Mouse (Mus musculus): ENCODE measurements around the gene Ankrd39. TPM values are rescaled to one million over a fixed set of nuclear protein-coding genes. Genes with fewer than 3 reads are reported as not detected.

Gene Ankrd39
- total RNA-seq, 1 experiment from 2014 or later = 4.9 TPM

- no peak for ATAC-seq (replicated peaks; ENCODE audit: insufficient number of reproducible peaks, low FRiP score, low TSS enrichment, poor library complexity, severe bottlenecking)
Measured at GRCm38 (mm10) chr1:36574196-36574955, 27.1 kb upstream of the Ankrd39 start.

GRCm38 (mm10) chr1:36573524-36573923, 26.3 kb upstream of the Ankrd39 start:
- ATAC-seq (replicated peaks; ENCODE audit: insufficient number of reproducible peaks, low FRiP score, low TSS enrichment, poor library complexity, severe bottlenecking) = no peak

- ATAC-seq (replicated peaks; ENCODE audit: insufficient number of reproducible peaks, low FRiP score, low TSS enrichment, poor library complexity, severe bottlenecking) = no peak
Measured at GRCm38 (mm10) chr1:36572709-36573108, 25.5 kb upstream of the Ankrd39 start.

- no peak for ATAC-seq (replicated peaks; ENCODE audit: insufficient number of reproducible peaks, low FRiP score, low TSS enrichment, poor library complexity, severe bottlenecking)
Measured at GRCm38 (mm10) chr1:36572140-36572700, 25.0 kb upstream of the Ankrd39 start.

- ATAC-seq (replicated peaks; ENCODE audit: insufficient number of reproducible peaks, low FRiP score, low TSS enrichment, poor library complexity, severe bottlenecking) = peak; percentile 92
Measured at GRCm38 (mm10) chr1:36571627-36572026, 24.4 kb upstream of the Ankrd39 start.

- no peak for ATAC-seq (replicated peaks; ENCODE audit: insufficient number of reproducible peaks, low FRiP score, low TSS enrichment, poor library complexity, severe bottlenecking)
Measured at GRCm38 (mm10) chr1:36570320-36570719, 23.1 kb upstream of the Ankrd39 start.

- no peak for ATAC-seq (replicated peaks; ENCODE audit: insufficient number of reproducible peaks, low FRiP score, low TSS enrichment, poor library complexity, severe bottlenecking)
Measured at GRCm38 (mm10) chr1:36569694-36570276, 22.5 kb upstream of the Ankrd39 start.

- no peak for ATAC-seq (replicated peaks; ENCODE audit: insufficient number of reproducible peaks, low FRiP score, low TSS enrichment, poor library complexity, severe bottlenecking)
Measured at GRCm38 (mm10) chr1:36568776-36569175, 21.5 kb upstream of the Ankrd39 start.

GRCm38 (mm10) chr1:36567818-36568603, 20.8 kb upstream of the Ankrd39 start:
- ATAC-seq (replicated peaks; ENCODE audit: insufficient number of reproducible peaks, low FRiP score, low TSS enrichment, poor library complexity, severe bottlenecking) = no peak

- no peak for ATAC-seq (replicated peaks; ENCODE audit: insufficient number of reproducible peaks, low FRiP score, low TSS enrichment, poor library complexity, severe bottlenecking)
Measured at GRCm38 (mm10) chr1:36566425-36566824, 19.2 kb upstream of the Ankrd39 start.

GRCm38 (mm10) chr1:36564101-36564500, 16.9 kb upstream of the Ankrd39 start:
- no peak for ATAC-seq (replicated peaks; ENCODE audit: insufficient number of reproducible peaks, low FRiP score, low TSS enrichment, poor library complexity, severe bottlenecking)

GRCm38 (mm10) chr1:36563632-36564031, 16.4 kb upstream of the Ankrd39 start:
- ATAC-seq (replicated peaks; ENCODE audit: insufficient number of reproducible peaks, low FRiP score, low TSS enrichment, poor library complexity, severe bottlenecking) = no peak

- no peak for ATAC-seq (replicated peaks; ENCODE audit: insufficient number of reproducible peaks, low FRiP score, low TSS enrichment, poor library complexity, severe bottlenecking)
Measured at GRCm38 (mm10) chr1:36563197-36563596, 16.0 kb upstream of the Ankrd39 start.

- no peak for ATAC-seq (replicated peaks; ENCODE audit: insufficient number of reproducible peaks, low FRiP score, low TSS enrichment, poor library complexity, severe bottlenecking)
Measured at GRCm38 (mm10) chr1:36562388-36562787, 15.1 kb upstream of the Ankrd39 start.

GRCm38 (mm10) chr1:36560903-36561302, 13.7 kb upstream of the Ankrd39 start:
- ATAC-seq (replicated peaks; ENCODE audit: insufficient number of reproducible peaks, low FRiP score, low TSS enrichment, poor library complexity, severe bottlenecking) = no peak

- no peak for ATAC-seq (replicated peaks; ENCODE audit: insufficient number of reproducible peaks, low FRiP score, low TSS enrichment, poor library complexity, severe bottlenecking)
Measured at GRCm38 (mm10) chr1:36559888-36560287, 12.6 kb upstream of the Ankrd39 start.

- no peak for ATAC-seq (replicated peaks; ENCODE audit: insufficient number of reproducible peaks, low FRiP score, low TSS enrichment, poor library complexity, severe bottlenecking)
Measured at GRCm38 (mm10) chr1:36559256-36559655, 12.0 kb upstream of the Ankrd39 start.

GRCm38 (mm10) chr1:36558031-36558993, 11.1 kb upstream of the Ankrd39 start, which contains the start of gene Sema4c:
Sema4c (minus strand) TSS chr1:36558349.
- ATAC-seq (replicated peaks; ENCODE audit: insufficient number of reproducible peaks, low FRiP score, low TSS enrichment, poor library complexity, severe bottlenecking) = no peak
